Mouse (Mus musculus): Measurements from ENCODE around the gene Sbno2. TPM values are rescaled to one million over a fixed set of nuclear protein-coding genes. Genes with fewer than 3 reads are reported as not detected.

Sbno2 gene
- polyA plus RNA-seq, 1 experiment from 2014 or later, result 10.7 TPM

GRCm38 (mm10) chr10:80039559-80039979 lies 65.8 kb downstream of the Sbno2 start, which contains the start of gene Polr2e:
TSS of gene Polr2e (minus strand) at chr10:80039795.
- H3K4me2 ChIP-seq (replicated peaks; ENCODE audit: low read depth), result peak within 1 kb of the TSS; percentile 74
- peak; percentile 97 for ATAC-seq (ENCODE audit: low FRiP score, low TSS enrichment)
- TF ChIP-seq EP300 (optimal IDR thresholded peaks at IDR 0.05) (peak; percentile 98), CTCF (IDR thresholded peaks at IDR 0.05; ENCODE audit: low read depth) (no peak)
- under 1% methylated on average over 40 of the region's 40 CpGs for WGBS
- H3K9me3 ChIP-seq (ENCODE audit: control insufficient read depth, low read length), result no peaks in the 10 kb centered on the region
- H3K9ac ChIP-seq (ENCODE audit: low read length), result peak within 1 kb of the TSS; percentile 74
- H3K27ac ChIP-seq (replicated peaks), result peak within 1 kb of the TSS; percentile 59
- peaks cover 18% of the 10 kb centered on the region for H3K36me3 ChIP-seq (ENCODE audit: control insufficient read depth, insufficient read depth, low read length)
- H3K27me3 ChIP-seq (ENCODE audit: control insufficient read depth, insufficient read depth, low read length), result no peaks in the 10 kb centered on the region
- H3K4me3 ChIP-seq (ENCODE audit: low read depth, low read length), result peak within 1 kb of the TSS; percentile 61
- 0 out of 2 replicates have a peak, but pooled peaks cover 4% of the 10 kb centered on the region for H3K4me1 ChIP-seq (replicated peaks; ENCODE audit: control insufficient read depth, insufficient read depth)
- DNase-seq (ENCODE audit: low spot score), result peak; percentile 98

DNA sequence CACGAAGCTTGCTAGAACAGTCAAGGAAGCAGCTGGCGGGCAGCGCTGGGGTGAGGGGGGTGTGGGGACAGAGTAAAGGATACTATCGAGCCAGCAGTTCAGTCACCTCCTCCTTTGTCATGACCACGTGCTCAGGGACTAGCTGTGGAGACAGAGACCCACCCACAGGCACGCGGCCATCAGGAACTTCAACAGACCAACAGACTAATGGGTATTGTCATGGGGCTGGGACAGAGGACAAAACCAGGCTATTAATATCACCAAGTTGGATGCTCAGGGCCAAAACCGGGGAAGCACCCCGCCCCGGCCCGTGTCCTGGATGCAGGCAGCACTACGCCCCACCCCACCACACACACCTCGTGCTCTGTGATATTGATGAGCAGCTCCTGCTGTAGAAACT lies 68.5 kb downstream of the Sbno2 start:
- Histone ChIP-seq H3K9me3 (ENCODE audit: control insufficient read depth, low read length) (no peaks in the 10 kb centered on the region), H3K4me3 (ENCODE audit: low read depth, low read length) (no peak overlapping the region), H3K9ac (ENCODE audit: low read length) (no peak overlapping the region), H3K27me3 (ENCODE audit: control insufficient read depth, insufficient read depth, low read length) (no peaks in the 10 kb centered on the region), H3K4me1 (replicated peaks; ENCODE audit: control insufficient read depth, insufficient read depth) (peaks cover 14% of the 10 kb centered on the region; the same call in 1 of the 2 replicates), H3K36me3 (ENCODE audit: control insufficient read depth, insufficient read depth, low read length) (peaks cover 18% of the 10 kb centered on the region), H3K27ac (replicated peaks) (no peak overlapping the region), H3K4me2 (replicated peaks; ENCODE audit: low read depth) (no peak overlapping the region)
- TF ChIP-seq CTCF (IDR thresholded peaks at IDR 0.05; ENCODE audit: low read depth) (no peak), EP300 (optimal IDR thresholded peaks at IDR 0.05) (no peak)
- DNase-seq (ENCODE audit: low spot score) (no peak), ATAC-seq (ENCODE audit: low FRiP score, low TSS enrichment) (no peak)
- 87% methylated on average over 13 of the region's 13 CpGs for WGBS

GRCm38 (mm10) chr10:80035686-80036085 lies 69.7 kb downstream of the Sbno2 start:
- TF ChIP-seq EP300 (optimal IDR thresholded peaks at IDR 0.05), result no peak
- no peak for TF ChIP-seq CTCF (IDR thresholded peaks at IDR 0.05; ENCODE audit: low read depth)
- peaks cover 18% of the 10 kb centered on the region for H3K36me3 ChIP-seq (ENCODE audit: control insufficient read depth, insufficient read depth, low read length)
- H3K4me3 ChIP-seq (ENCODE audit: low read depth, low read length), result no peak overlapping the region
- no peaks in the 10 kb centered on the region for H3K9me3 ChIP-seq (ENCODE audit: control insufficient read depth, low read length)
- H3K4me1 ChIP-seq (replicated peaks; ENCODE audit: control insufficient read depth, insufficient read depth), result peaks cover 14% of the 10 kb centered on the region; the same call in 1 of the 2 replicates
- WGBS, result 88% methylated on average over 5 of the region's 5 CpGs
- peak overlapping the region; percentile 45; the same call in 1 of the 2 replicates for H3K27ac ChIP-seq (replicated peaks)
- H3K9ac ChIP-seq (ENCODE audit: low read length), result no peak overlapping the region
- no peak for DNase-seq (ENCODE audit: low spot score)
- H3K27me3 ChIP-seq (ENCODE audit: control insufficient read depth, insufficient read depth, low read length), result no peaks in the 10 kb centered on the region
- ATAC-seq (ENCODE audit: low FRiP score, low TSS enrichment), result no peak
- no peak overlapping the region for H3K4me2 ChIP-seq (replicated peaks; ENCODE audit: low read depth)

DNA sequence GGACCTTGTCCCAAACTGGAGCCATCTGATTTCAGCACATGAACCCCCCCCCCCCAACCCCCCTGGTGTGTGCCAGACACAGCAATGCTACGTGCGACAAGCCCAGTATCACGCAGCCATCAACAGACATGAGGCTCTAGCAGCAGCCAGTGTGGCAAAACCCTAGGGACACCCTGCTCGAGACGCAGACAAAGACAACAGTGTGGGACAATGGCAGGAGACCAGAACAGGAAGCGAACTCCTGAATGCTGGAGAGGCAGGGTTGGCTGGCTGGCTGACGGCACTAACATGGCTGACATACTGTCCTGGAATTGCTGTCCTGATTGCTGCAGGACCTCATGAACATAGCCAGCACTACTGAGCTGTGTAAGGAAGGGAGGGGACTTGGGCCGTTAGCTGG lies 70.2 kb downstream of the Sbno2 start:
- no peak overlapping the region for H3K4me3 ChIP-seq (ENCODE audit: low read depth, low read length)
- ATAC-seq (ENCODE audit: low FRiP score, low TSS enrichment) (no peak), DNase-seq (ENCODE audit: low spot score) (no peak)
- peaks cover 18% of the 10 kb centered on the region for H3K36me3 ChIP-seq (ENCODE audit: control insufficient read depth, insufficient read depth, low read length)
- H3K27ac ChIP-seq (replicated peaks), result peak overlapping the region; percentile 45; the same call in 1 of the 2 replicates
- no peak overlapping the region for H3K4me2 ChIP-seq (replicated peaks; ENCODE audit: low read depth)
- no peaks in the 10 kb centered on the region for H3K9me3 ChIP-seq (ENCODE audit: control insufficient read depth, low read length)
- 86% methylated on average over 8 of the region's 8 CpGs for WGBS
- no peaks in the 10 kb centered on the region for H3K27me3 ChIP-seq (ENCODE audit: control insufficient read depth, insufficient read depth, low read length)
- peaks cover 14% of the 10 kb centered on the region; the same call in 1 of the 2 replicates for H3K4me1 ChIP-seq (replicated peaks; ENCODE audit: control insufficient read depth, insufficient read depth)
- H3K9ac ChIP-seq (ENCODE audit: low read length), result 0 out of 2 replicates have a peak overlapping the region, but pooled peaks have one; percentile 13
- TF ChIP-seq CTCF (IDR thresholded peaks at IDR 0.05; ENCODE audit: low read depth) (no peak), EP300 (optimal IDR thresholded peaks at IDR 0.05) (no peak)

GRCm38 (mm10) chr10:80033511-80034391 lies 71.6 kb downstream of the Sbno2 start:
- H3K4me1 ChIP-seq (replicated peaks; ENCODE audit: control insufficient read depth, insufficient read depth), result peaks cover 14% of the 10 kb centered on the region; the same call in 1 of the 2 replicates
- TF ChIP-seq CTCF (IDR thresholded peaks at IDR 0.05; ENCODE audit: low read depth) (peak; percentile 79), EP300 (optimal IDR thresholded peaks at IDR 0.05) (no peak)
- H3K4me2 ChIP-seq (replicated peaks; ENCODE audit: low read depth), result peak overlapping the region; percentile 3; the same call in 1 of the 2 replicates
- 23% methylated on average over 9 of the region's 9 CpGs for WGBS
- no peaks in the 10 kb centered on the region for H3K9me3 ChIP-seq (ENCODE audit: control insufficient read depth, low read length)
- no peaks in the 10 kb centered on the region for H3K27me3 ChIP-seq (ENCODE audit: control insufficient read depth, insufficient read depth, low read length)
- DNase-seq (ENCODE audit: low spot score) (peak; percentile 56), ATAC-seq (ENCODE audit: low FRiP score, low TSS enrichment) (peak; percentile 55)
- peaks cover 18% of the 10 kb centered on the region for H3K36me3 ChIP-seq (ENCODE audit: control insufficient read depth, insufficient read depth, low read length)
- H3K4me3 ChIP-seq (ENCODE audit: low read depth, low read length), result no peak overlapping the region
- peak overlapping the region; percentile 85 for H3K27ac ChIP-seq (replicated peaks)
- peak overlapping the region; percentile 23; the same call in 1 of the 2 replicates for H3K9ac ChIP-seq (ENCODE audit: low read length)

All from stomach, postnatal 0 days (tissue).